Mouse (Mus musculus) MEL (cell line): ENCODE data around the gene Ubtf.
A peak's percentile ranks its signal among the peaks of the same experiment; 100 is the strongest.

ENCODE experiments used
- CHD2 ChIP-seq: IDR thresholded peaks from 2 replicates; pipeline ENCODE4 v1.6.1; 2011; ENCODE audit warnings: low read length, improper control_type of control experiment
- CTCF ChIP-seq, 3 experiments: IDR thresholded peaks in 2 of 3; conservative IDR thresholded peaks in 1 of 3; 2 replicates each; pipeline ENCODE4 v1.5.1; 2011 to 2012; ENCODE audit warnings: low read length in 3 of 3, low read depth in 2 of 3, mild to moderate bottlenecking in 2 of 3, improper control_type of control experiment in 1 of 3, inconsistent platforms in 1 of 3, mixed read lengths in 1 of 3, moderate library complexity in 1 of 3; ENCODE audit not compliant: control insufficient read depth in 1 of 3, insufficient read depth in 1 of 3, poor library complexity in 1 of 3, severe bottlenecking in 1 of 3
- HCFC1 ChIP-seq: IDR thresholded peaks from 2 replicates; pipeline ENCODE4 v1.6.1; 2012; ENCODE audit warnings: low read depth, mild to moderate bottlenecking, inconsistent platforms, low read length, improper control_type of control experiment, moderate library complexity
- JUND ChIP-seq: IDR thresholded peaks from 2 replicates; pipeline ENCODE4 v1.6.1; 2011; ENCODE audit warnings: low read depth, mild to moderate bottlenecking, improper control_type of control experiment, low read length
- MAFK ChIP-seq: IDR thresholded peaks from 2 replicates; pipeline ENCODE4 v1.6.1; 2011; ENCODE audit warnings: low read depth, mild to moderate bottlenecking, low read length, improper control_type of control experiment, borderline replicate concordance
- MXI1 ChIP-seq: IDR thresholded peaks from 2 replicates; pipeline ENCODE4 v1.6.1; 2011; ENCODE audit warnings: mild to moderate bottlenecking, low read depth, low read length, improper control_type of control experiment
- MYB ChIP-seq: IDR thresholded peaks from 2 replicates; pipeline ENCODE4 v1.6.1; 2011; ENCODE audit warnings: mild to moderate bottlenecking, low read depth, low read length, improper control_type of control experiment
- POLR2A ChIP-seq, 2 experiments: IDR thresholded peaks; 2 replicates each; pipeline ENCODE4 v1.6.1; 2011 to 2012; ENCODE audit warnings: low read length in 2 of 2, mild to moderate bottlenecking in 2 of 2, control low read depth in 1 of 2, improper control_type of control experiment in 1 of 2, low read depth in 1 of 2, moderate library complexity in 1 of 2; ENCODE audit not compliant: control insufficient read depth in 1 of 2, insufficient read depth in 1 of 2, poor library complexity in 1 of 2
- TAL1 ChIP-seq: IDR thresholded peaks from 2 replicates; pipeline ENCODE4 v1.6.1; 2012; ENCODE audit warnings: mild to moderate bottlenecking, inconsistent platforms, low read length, moderate library complexity, mixed read lengths
- ZMIZ1 ChIP-seq: IDR thresholded peaks from 2 replicates; pipeline ENCODE4 v1.6.1; 2012; ENCODE audit warnings: low read depth, mild to moderate bottlenecking, inconsistent platforms, low read length, improper control_type of control experiment, moderate library complexity

GRCm38 (mm10) chr11:102299839-102300238 is 19.7 kb downstream of the Ubtf start:
- TF ChIP-seq ZMIZ1 (no peak), CHD2 (no peak), MAFK (no peak), POLR2A (IDR thresholded peaks at IDR 0.05; ENCODE audit: control insufficient read depth in 1 of 2, insufficient read depth in 1 of 2, low read depth in 1 of 2, low read length in 2 of 2, poor library complexity in 1 of 2) (no peak), HCFC1 (peak; percentile 72), TAL1 (no peak), CTCF (IDR thresholded peaks at IDR 0.05 in 2 of 3, conservative IDR thresholded peaks at IDR 0.05 in 1 of 3; ENCODE audit: control insufficient read depth in 1 of 3, insufficient read depth in 1 of 3, low read depth in 2 of 3, low read length in 3 of 3, poor library complexity in 1 of 3, severe bottlenecking in 1 of 3) (peak; percentile 70 to 93 (median 93)), MYB (no peak), MXI1 (peak; percentile 51; the same call in 1 of the 2 replicates), JUND (0 out of 2 replicates have a peak, but pooled peaks have one; percentile 26)
